Mouse (Mus musculus): ENCODE data around the gene Gm9887. TPM values are rescaled to one million over a fixed set of nuclear protein-coding genes. Genes with fewer than 3 reads are reported as not detected.

The Gm9887 gene
- total and polyA plus RNA-seq, 2 experiments: 0.37 to 0.48 TPM

GRCm38 (mm10) chr12:69417701-69418291, 45.5 kb upstream of the Gm9887 start:
- TF ChIP-seq POLR2A (IDR thresholded peaks at IDR 0.05; ENCODE audit: extremely low read depth, insufficient read depth, low read length): no peak
- no peak for TF ChIP-seq CTCF (IDR thresholded peaks at IDR 0.05; ENCODE audit: low read depth, low read length)
- Histone ChIP-seq H3K9ac (ENCODE audit: low read depth, low read length) (no peak overlapping the region), H3K79me2 (ENCODE audit: control insufficient read depth, insufficient read depth, low read length) (no peaks in the 10 kb centered on the region), H3K4me1 (ENCODE audit: control insufficient read depth, insufficient read depth, low read length) (no peaks in the 10 kb centered on the region), H3K4me3 (ENCODE audit: insufficient read depth, low read depth, low read length) (no peak overlapping the region), H3K36me3 (ENCODE audit: control insufficient read depth, insufficient read depth, low read length) (no peaks in the 10 kb centered on the region), H3K27ac (replicated peaks; ENCODE audit: insufficient read depth, low read depth, low read length) (no peak overlapping the region), H3K27me3 (ENCODE audit: control insufficient read depth, insufficient read depth, low read length) (no peaks in the 10 kb centered on the region)
- WGBS: 76% methylated on average over 9 of the region's 9 CpGs
- no peak for DNase-seq (ENCODE audit: extremely low read depth, low read depth, low spot score)

- DNase-seq (ENCODE audit: extremely low read depth, low read depth, low spot score): no peak
- 68% methylated on average over 7 of the region's 7 CpGs for WGBS
These were observed 44.5 kb upstream of the Gm9887 start for GRCm38 (mm10) chr12:69416793-69417192.

GRCm38 (mm10) chr12:69414826-69415572, 42.7 kb upstream of the Gm9887 start:
- no peak for TF ChIP-seq CTCF (IDR thresholded peaks at IDR 0.05; ENCODE audit: low read depth, low read length)
- TF ChIP-seq POLR2A (IDR thresholded peaks at IDR 0.05; ENCODE audit: extremely low read depth, insufficient read depth, low read length): no peak
- no peak overlapping the region for H3K9ac ChIP-seq (ENCODE audit: low read depth, low read length)
- no peaks in the 10 kb centered on the region for H3K27me3 ChIP-seq (ENCODE audit: control insufficient read depth, insufficient read depth, low read length)
- H3K4me3 ChIP-seq (ENCODE audit: insufficient read depth, low read depth, low read length): no peak overlapping the region
- no peak for DNase-seq (ENCODE audit: extremely low read depth, low read depth, low spot score)
- no peaks in the 10 kb centered on the region for H3K4me1 ChIP-seq (ENCODE audit: control insufficient read depth, insufficient read depth, low read length)
- H3K79me2 ChIP-seq (ENCODE audit: control insufficient read depth, insufficient read depth, low read length): no peaks in the 10 kb centered on the region
- 82% methylated on average over 4 of the region's 4 CpGs for WGBS
- H3K27ac ChIP-seq (replicated peaks; ENCODE audit: insufficient read depth, low read depth, low read length): no peak overlapping the region
- H3K36me3 ChIP-seq (ENCODE audit: control insufficient read depth, insufficient read depth, low read length): no peaks in the 10 kb centered on the region

More at GRCm38 (mm10) chr12:69416793-69417192, 44.5 kb upstream of the Gm9887 start:
- no peaks in the 10 kb centered on the region for H3K79me2 ChIP-seq (ENCODE audit: control insufficient read depth, insufficient read depth, low read length)
- H3K4me3 ChIP-seq (ENCODE audit: insufficient read depth, low read depth, low read length): no peak overlapping the region
- H3K4me1 ChIP-seq (ENCODE audit: control insufficient read depth, insufficient read depth, low read length): no peaks in the 10 kb centered on the region
- no peak for TF ChIP-seq CTCF (IDR thresholded peaks at IDR 0.05; ENCODE audit: low read depth, low read length)
- no peak for TF ChIP-seq POLR2A (IDR thresholded peaks at IDR 0.05; ENCODE audit: extremely low read depth, insufficient read depth, low read length)
- H3K27ac ChIP-seq (replicated peaks; ENCODE audit: insufficient read depth, low read depth, low read length): no peak overlapping the region
- H3K36me3 ChIP-seq (ENCODE audit: control insufficient read depth, insufficient read depth, low read length): no peaks in the 10 kb centered on the region
- H3K9ac ChIP-seq (ENCODE audit: low read depth, low read length): no peak overlapping the region
- H3K27me3 ChIP-seq (ENCODE audit: control insufficient read depth, insufficient read depth, low read length): no peaks in the 10 kb centered on the region

GRCm38 (mm10) chr12:69413303-69413702, 41.0 kb upstream of the Gm9887 start:
- 65% methylated on average over 3 of the region's 3 CpGs for WGBS
- no peak overlapping the region for H3K27ac ChIP-seq (replicated peaks; ENCODE audit: insufficient read depth, low read depth, low read length)

GRCm38 (mm10) chr12:69411936-69412335, 39.7 kb upstream of the Gm9887 start:
- DNase-seq (ENCODE audit: extremely low read depth, low read depth, low spot score): no peak
- H3K4me1 ChIP-seq (ENCODE audit: control insufficient read depth, insufficient read depth, low read length): no peaks in the 10 kb centered on the region
- no peaks in the 10 kb centered on the region for H3K36me3 ChIP-seq (ENCODE audit: control insufficient read depth, insufficient read depth, low read length)
- H3K27ac ChIP-seq (replicated peaks; ENCODE audit: insufficient read depth, low read depth, low read length): no peak overlapping the region
- 78% methylated on average over 4 of the region's 4 CpGs for WGBS
- no peaks in the 10 kb centered on the region for H3K79me2 ChIP-seq (ENCODE audit: control insufficient read depth, insufficient read depth, low read length)
- H3K27me3 ChIP-seq (ENCODE audit: control insufficient read depth, insufficient read depth, low read length): no peaks in the 10 kb centered on the region
- no peak overlapping the region for H3K9ac ChIP-seq (ENCODE audit: low read depth, low read length)
- H3K4me3 ChIP-seq (ENCODE audit: insufficient read depth, low read depth, low read length): no peak overlapping the region
- no peak for TF ChIP-seq CTCF (IDR thresholded peaks at IDR 0.05; ENCODE audit: low read depth, low read length)
- TF ChIP-seq POLR2A (IDR thresholded peaks at IDR 0.05; ENCODE audit: extremely low read depth, insufficient read depth, low read length): no peak

More at GRCm38 (mm10) chr12:69413303-69413702, 41.0 kb upstream of the Gm9887 start:
- no peaks in the 10 kb centered on the region for H3K36me3 ChIP-seq (ENCODE audit: control insufficient read depth, insufficient read depth, low read length)
- no peaks in the 10 kb centered on the region for H3K27me3 ChIP-seq (ENCODE audit: control insufficient read depth, insufficient read depth, low read length)
- no peak overlapping the region for H3K9ac ChIP-seq (ENCODE audit: low read depth, low read length)
- H3K4me3 ChIP-seq (ENCODE audit: insufficient read depth, low read depth, low read length): no peak overlapping the region
- no peaks in the 10 kb centered on the region for H3K4me1 ChIP-seq (ENCODE audit: control insufficient read depth, insufficient read depth, low read length)
- no peak for DNase-seq (ENCODE audit: extremely low read depth, low read depth, low spot score)
- TF ChIP-seq CTCF (IDR thresholded peaks at IDR 0.05; ENCODE audit: low read depth, low read length): no peak
- TF ChIP-seq POLR2A (IDR thresholded peaks at IDR 0.05; ENCODE audit: extremely low read depth, insufficient read depth, low read length): no peak
- H3K79me2 ChIP-seq (ENCODE audit: control insufficient read depth, insufficient read depth, low read length): no peaks in the 10 kb centered on the region

GRCm38 (mm10) chr12:69410767-69411166, 38.5 kb upstream of the Gm9887 start:
- 77% methylated on average over 5 of the region's 5 CpGs for WGBS
- TF ChIP-seq POLR2A (IDR thresholded peaks at IDR 0.05; ENCODE audit: extremely low read depth, insufficient read depth, low read length): no peak
- no peak for TF ChIP-seq CTCF (IDR thresholded peaks at IDR 0.05; ENCODE audit: low read depth, low read length)
- Histone ChIP-seq H3K4me1 (ENCODE audit: control insufficient read depth, insufficient read depth, low read length) (no peaks in the 10 kb centered on the region), H3K4me3 (ENCODE audit: insufficient read depth, low read depth, low read length) (no peak overlapping the region), H3K36me3 (ENCODE audit: control insufficient read depth, insufficient read depth, low read length) (no peaks in the 10 kb centered on the region), H3K9ac (ENCODE audit: low read depth, low read length) (no peak overlapping the region), H3K27me3 (ENCODE audit: control insufficient read depth, insufficient read depth, low read length) (no peaks in the 10 kb centered on the region), H3K27ac (replicated peaks; ENCODE audit: insufficient read depth, low read depth, low read length) (no peak overlapping the region), H3K79me2 (ENCODE audit: control insufficient read depth, insufficient read depth, low read length) (no peaks in the 10 kb centered on the region)
- DNase-seq (ENCODE audit: extremely low read depth, low read depth, low spot score): no peak

Data from liver, adult 2 months (tissue).